Mouse (Mus musculus) C2C12 (cell line): Measurements from ENCODE around the gene Casz1.

Experiments used
- CEBPB ChIP-seq: IDR thresholded peaks from one replicate; pipeline ENCODE4 v1.6.1; 2011; ENCODE audit warnings: low read depth, mild to moderate bottlenecking, control low read depth, moderate library complexity
- CTCF ChIP-seq: IDR thresholded peaks from one replicate; pipeline ENCODE4 v1.5.1; 2011; ENCODE audit not compliant: control insufficient read depth, insufficient read depth, insufficient read length
- MAX ChIP-seq: IDR thresholded peaks from one replicate; pipeline ENCODE4 v1.6.1; 2011; ENCODE audit warnings: mild to moderate bottlenecking, control low read depth
- MYOD1 ChIP-seq: IDR thresholded peaks from one replicate; pipeline ENCODE4 v1.6.1; 2011; ENCODE audit warnings: low read depth; ENCODE audit not compliant: control insufficient read depth, insufficient read length
- MYOG ChIP-seq: IDR thresholded peaks from one replicate; pipeline ENCODE4 v1.6.1; 2011; ENCODE audit not compliant: control insufficient read depth, insufficient read length; ENCODE audit errors: extremely low read depth
- USF1 ChIP-seq: IDR thresholded peaks from one replicate; pipeline ENCODE4 v1.6.1; 2011; ENCODE audit warnings: low read depth, mild to moderate bottlenecking, control low read depth, moderate library complexity

DNA sequence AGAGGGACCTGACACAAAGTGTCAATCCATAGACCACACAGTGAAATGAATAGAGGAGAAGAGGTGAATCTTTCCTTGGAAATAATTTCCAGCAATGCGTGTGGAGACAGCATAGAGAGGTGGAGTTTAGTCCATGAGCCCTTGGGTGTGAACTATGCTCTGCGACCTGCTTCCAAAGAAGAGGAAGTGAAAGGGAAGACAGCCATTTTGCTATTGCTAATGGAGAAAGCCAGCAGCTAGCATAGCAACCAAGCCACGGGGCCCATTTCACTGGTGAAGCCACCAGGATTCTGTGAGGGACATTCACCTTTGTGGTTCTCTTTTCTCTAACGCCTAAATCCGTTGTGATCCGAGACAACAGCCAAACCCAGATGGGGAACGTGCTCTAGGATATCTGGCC is 44.1 kb upstream of the Casz1 start:
- TF ChIP-seq USF1 (no peak), CTCF (no peak), MYOD1 (no peak), MYOG (no peak), CEBPB (no peak), MAX (no peak)
